Mouse (Mus musculus): ENCODE results near the gene Efcc1. TPM values are rescaled to one million over a fixed set of nuclear protein-coding genes. Genes with fewer than 3 reads are reported as not detected.
A peak's percentile ranks its signal among the peaks of the same experiment; 100 is the strongest.

Gene Efcc1
- total and polyA plus RNA-seq, 2 experiments, result 0.65 to 0.86 TPM

DNA sequence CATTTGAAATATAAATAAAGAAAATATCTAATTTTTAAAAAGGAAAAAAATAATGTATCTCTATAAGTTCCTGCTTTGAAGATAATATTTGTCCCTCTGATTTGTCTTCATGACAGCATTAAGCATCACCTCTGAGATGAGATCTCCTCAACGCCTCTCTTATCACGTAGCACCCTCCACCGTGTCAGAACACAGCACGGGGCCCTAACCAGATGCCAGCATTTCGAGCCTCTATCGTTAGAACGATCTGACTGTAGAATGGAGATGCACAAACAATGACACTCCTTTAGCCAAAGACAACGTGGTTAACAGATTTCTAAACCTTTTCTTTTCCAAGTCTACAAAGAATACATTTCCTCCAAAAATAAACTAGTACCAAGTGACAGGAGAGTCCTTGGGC, 53.4 kb downstream of the Efcc1 start:
- H3K9ac ChIP-seq (ENCODE audit: low read depth, low read length), result no peak overlapping the region
- no peak overlapping the region for H3K27ac ChIP-seq (replicated peaks; ENCODE audit: insufficient read depth, low read depth, low read length)
- H3K4me1 ChIP-seq (ENCODE audit: control insufficient read depth, insufficient read depth, low read length), result peaks cover 3% of the 10 kb centered on the region; the same call in 1 of the 2 replicates
- TF ChIP-seq POLR2A (IDR thresholded peaks at IDR 0.05; ENCODE audit: extremely low read depth, insufficient read depth, low read length), result no peak
- no peak for TF ChIP-seq CTCF (IDR thresholded peaks at IDR 0.05; ENCODE audit: low read depth, low read length)
- no peaks in the 10 kb centered on the region for H3K36me3 ChIP-seq (ENCODE audit: control insufficient read depth, insufficient read depth, low read length)
- no peak for DNase-seq (ENCODE audit: extremely low read depth, low read depth, low spot score)
- WGBS, result 79% methylated on average over 8 of the region's 8 CpGs
- no peaks in the 10 kb centered on the region for H3K27me3 ChIP-seq (ENCODE audit: control insufficient read depth, insufficient read depth, low read length)
- no peaks in the 10 kb centered on the region for H3K79me2 ChIP-seq (ENCODE audit: control insufficient read depth, insufficient read depth, low read length)
- no peak overlapping the region for H3K4me3 ChIP-seq (ENCODE audit: insufficient read depth, low read depth, low read length)

DNA sequence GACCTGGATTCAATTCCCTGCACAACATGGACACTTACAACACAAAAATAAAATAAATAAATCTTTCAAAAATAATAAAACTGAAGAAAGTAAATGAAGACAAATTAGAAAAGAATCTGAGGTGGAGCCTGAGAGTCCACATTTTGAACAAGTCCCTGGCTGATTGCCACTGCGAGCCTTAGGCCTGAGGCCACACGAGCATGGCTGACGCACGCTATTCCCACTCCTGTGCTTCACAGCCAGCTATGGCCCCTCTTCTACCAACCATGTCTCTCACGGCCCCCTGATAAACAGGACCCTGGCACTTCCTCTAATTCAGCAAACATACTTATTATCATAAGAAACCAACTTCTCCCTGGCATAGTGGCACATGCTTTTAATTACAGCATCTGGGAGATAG, 56.0 kb downstream of the Efcc1 start:
- Histone ChIP-seq H3K27me3 (ENCODE audit: control insufficient read depth, insufficient read depth, low read length) (no peaks in the 10 kb centered on the region), H3K9ac (ENCODE audit: low read depth, low read length) (no peak overlapping the region), H3K27ac (replicated peaks; ENCODE audit: insufficient read depth, low read depth, low read length) (no peak overlapping the region), H3K4me1 (ENCODE audit: control insufficient read depth, insufficient read depth, low read length) (peaks cover 24% of the 10 kb centered on the region), H3K79me2 (ENCODE audit: control insufficient read depth, insufficient read depth, low read length) (no peaks in the 10 kb centered on the region), H3K36me3 (ENCODE audit: control insufficient read depth, insufficient read depth, low read length) (no peaks in the 10 kb centered on the region), H3K4me3 (ENCODE audit: insufficient read depth, low read depth, low read length) (no peak overlapping the region)
- 88% methylated on average over 5 of the region's 5 CpGs for WGBS
- TF ChIP-seq CTCF (IDR thresholded peaks at IDR 0.05; ENCODE audit: low read depth, low read length) (no peak), POLR2A (IDR thresholded peaks at IDR 0.05; ENCODE audit: extremely low read depth, insufficient read depth, low read length) (no peak)
- DNase-seq (ENCODE audit: extremely low read depth, low read depth, low spot score), result no peak

DNA sequence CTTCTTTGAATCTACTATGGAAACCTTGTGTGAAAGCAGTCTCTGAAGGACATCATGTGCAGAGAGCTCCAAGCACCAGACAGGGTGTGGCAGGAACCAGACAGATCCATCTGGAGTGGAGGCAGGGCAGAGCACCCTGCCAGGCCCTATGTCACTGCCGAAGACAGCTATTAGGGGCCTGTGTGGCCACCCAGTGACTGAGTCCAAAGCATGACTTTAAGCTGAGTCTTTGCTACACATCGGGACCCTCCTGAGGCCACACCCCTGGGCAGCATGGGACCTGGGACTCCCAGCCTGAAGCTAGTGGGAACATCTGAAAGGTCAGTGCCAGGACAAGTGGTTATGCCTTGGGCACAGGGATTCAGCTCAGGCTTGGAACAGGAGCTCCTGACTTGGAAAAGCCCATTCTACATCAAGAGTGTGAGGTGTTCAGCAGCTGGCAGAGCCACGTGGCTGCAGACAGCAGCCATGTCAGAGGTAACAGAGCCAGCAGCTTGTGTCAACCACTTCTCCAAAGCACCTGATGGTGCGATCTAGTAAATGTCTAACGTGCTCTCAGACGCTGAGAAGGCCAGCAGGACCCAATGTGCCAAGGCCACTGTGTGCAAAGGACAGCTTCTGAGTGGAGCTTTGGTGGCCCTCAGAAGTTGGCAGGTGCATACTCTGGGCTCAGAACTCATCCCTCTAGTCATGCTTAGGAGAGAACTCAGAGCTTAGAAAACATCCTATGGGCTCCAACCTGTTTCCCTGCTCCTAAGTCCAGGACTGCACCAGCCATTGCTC, 56.6 kb downstream of the Efcc1 start:
- Histone ChIP-seq H3K9ac (ENCODE audit: low read depth, low read length) (no peak overlapping the region), H3K4me1 (ENCODE audit: control insufficient read depth, insufficient read depth, low read length) (peaks cover 29% of the 10 kb centered on the region)
- no peak for TF ChIP-seq POLR2A (IDR thresholded peaks at IDR 0.05; ENCODE audit: extremely low read depth, insufficient read depth, low read length)
- TF ChIP-seq CTCF (IDR thresholded peaks at IDR 0.05; ENCODE audit: low read depth, low read length), result no peak

DNA sequence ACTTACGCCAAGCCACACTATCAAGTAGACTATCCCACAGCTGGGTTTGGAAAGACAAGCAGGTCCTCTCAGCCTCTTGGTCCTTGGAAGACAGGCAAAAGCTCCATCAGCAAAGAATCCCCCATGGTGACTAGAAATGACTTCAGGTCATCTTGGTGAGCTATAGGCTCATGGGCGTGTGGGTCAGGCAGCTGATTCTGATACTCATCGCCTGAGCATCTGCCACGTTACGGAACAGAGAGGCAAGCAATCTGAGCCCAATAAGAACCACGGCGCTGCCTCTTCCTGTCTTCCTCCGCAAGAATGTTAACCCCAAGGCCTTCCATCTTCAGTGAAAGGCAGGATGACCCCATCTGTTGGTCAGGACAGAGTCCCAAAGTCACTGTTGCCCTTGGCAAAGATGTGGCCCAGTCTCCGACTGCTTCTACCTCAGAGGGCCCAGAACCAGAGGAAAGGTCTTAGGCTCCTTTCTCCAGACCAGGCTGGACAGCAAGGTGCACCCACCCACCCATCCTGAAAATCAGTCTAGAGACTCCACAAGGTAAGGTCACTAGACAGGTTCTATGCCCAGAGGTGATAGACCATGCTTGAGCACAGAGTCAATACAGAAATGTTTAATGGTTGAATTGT, 57.7 kb downstream of the Efcc1 start:
- TF ChIP-seq POLR2A (IDR thresholded peaks at IDR 0.05; ENCODE audit: extremely low read depth, insufficient read depth, low read length) (no peak), CTCF (IDR thresholded peaks at IDR 0.05; ENCODE audit: low read depth, low read length) (no peak)
- Histone ChIP-seq H3K9ac (ENCODE audit: low read depth, low read length) (no peak overlapping the region), H3K27ac (replicated peaks; ENCODE audit: insufficient read depth, low read depth, low read length) (no peak overlapping the region), H3K36me3 (ENCODE audit: control insufficient read depth, insufficient read depth, low read length) (peaks cover 8% of the 10 kb centered on the region; the same call in 1 of the 2 replicates), H3K4me3 (ENCODE audit: insufficient read depth, low read depth, low read length) (no peak overlapping the region), H3K4me1 (ENCODE audit: control insufficient read depth, insufficient read depth, low read length) (peaks cover 31% of the 10 kb centered on the region), H3K79me2 (ENCODE audit: control insufficient read depth, insufficient read depth, low read length) (no peaks in the 10 kb centered on the region), H3K27me3 (ENCODE audit: control insufficient read depth, insufficient read depth, low read length) (no peaks in the 10 kb centered on the region)
- DNase-seq (ENCODE audit: extremely low read depth, low read depth, low spot score), result no peak
- WGBS, result 85% methylated on average over 9 of the region's 9 CpGs

More for the DNA sequence above, 56.6 kb downstream of the Efcc1 start:
- H3K79me2 ChIP-seq (ENCODE audit: control insufficient read depth, insufficient read depth, low read length), result no peaks in the 10 kb centered on the region
- DNase-seq (ENCODE audit: extremely low read depth, low read depth, low spot score), result peak; percentile 59
- no peaks in the 10 kb centered on the region for H3K27me3 ChIP-seq (ENCODE audit: control insufficient read depth, insufficient read depth, low read length)
- no peak overlapping the region for H3K4me3 ChIP-seq (ENCODE audit: insufficient read depth, low read depth, low read length)
- peaks cover 3% of the 10 kb centered on the region; the same call in 1 of the 2 replicates for H3K36me3 ChIP-seq (ENCODE audit: control insufficient read depth, insufficient read depth, low read length)
- H3K27ac ChIP-seq (replicated peaks; ENCODE audit: insufficient read depth, low read depth, low read length), result no peak overlapping the region
- 40% methylated on average over 6 of the region's 6 CpGs for WGBS

DNA sequence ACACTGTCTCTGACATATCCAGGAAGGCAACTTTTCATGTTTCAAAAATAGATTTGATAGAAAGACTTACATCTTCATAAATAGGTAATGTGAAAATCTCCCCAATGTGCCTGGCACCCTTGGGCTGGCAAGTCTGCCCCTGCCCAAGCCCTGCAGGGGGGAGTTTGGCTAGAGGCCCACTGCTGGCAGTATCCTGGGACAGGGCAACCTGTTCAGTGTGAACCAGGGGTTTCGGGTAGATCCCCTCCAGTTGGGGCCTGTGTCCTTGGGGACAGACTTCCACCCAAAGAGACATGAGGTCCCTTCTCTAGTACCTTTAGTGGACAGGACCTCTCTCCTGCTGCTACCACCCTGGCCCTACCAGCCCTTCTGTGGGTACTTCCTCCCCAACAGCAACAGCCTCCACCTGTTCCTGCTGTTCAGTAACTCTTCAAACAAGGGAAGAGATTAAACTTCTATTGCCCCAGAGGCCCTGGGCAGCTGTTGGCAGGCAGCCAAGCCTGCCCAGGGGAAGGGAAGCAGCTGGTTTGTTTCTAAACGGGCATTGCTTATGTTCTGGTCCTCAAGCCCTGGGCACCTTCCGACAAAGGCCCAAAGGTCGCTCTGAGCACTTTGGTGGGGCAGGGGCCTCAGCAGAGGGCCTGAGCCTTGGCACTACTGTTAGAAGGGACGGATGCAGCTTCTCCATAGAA, 58.4 kb downstream of the Efcc1 start:
- TF ChIP-seq CTCF (IDR thresholded peaks at IDR 0.05; ENCODE audit: low read depth, low read length), result no peak
- Histone ChIP-seq H3K4me1 (ENCODE audit: control insufficient read depth, insufficient read depth, low read length) (peaks cover 31% of the 10 kb centered on the region), H3K9ac (ENCODE audit: low read depth, low read length) (0 out of 2 replicates have a peak overlapping the region, but pooled peaks have one; percentile 6), H3K27ac (replicated peaks; ENCODE audit: insufficient read depth, low read depth, low read length) (peak overlapping the region; percentile 41), H3K79me2 (ENCODE audit: control insufficient read depth, insufficient read depth, low read length) (no peaks in the 10 kb centered on the region), H3K27me3 (ENCODE audit: control insufficient read depth, insufficient read depth, low read length) (no peaks in the 10 kb centered on the region), H3K4me3 (ENCODE audit: insufficient read depth, low read depth, low read length) (no peak overlapping the region), H3K36me3 (ENCODE audit: control insufficient read depth, insufficient read depth, low read length) (peaks cover 10% of the 10 kb centered on the region; the same call in 1 of the 2 replicates)
- WGBS, result 15% methylated on average over 5 of the region's 5 CpGs
- DNase-seq (ENCODE audit: extremely low read depth, low read depth, low spot score), result peak; percentile 77

All from liver, adult 2 months (tissue).